Mouse (Mus musculus) myocyte (in vitro differentiated cells): ENCODE results near the gene Prss29. TPM values are rescaled to one million over a fixed set of nuclear protein-coding genes. Genes with fewer than 3 reads are reported as not detected.
A peak's percentile ranks its signal among the peaks of the same experiment; 100 is the strongest.

ENCODE experiments used
- H3K27me3 ChIP-seq: one replicate; pipeline ENCODE4 v1.6.1; 2011; ENCODE audit not compliant: control insufficient read depth, insufficient read depth, insufficient read length
- H3K36me3 ChIP-seq: one replicate; pipeline ENCODE4 v1.6.1; 2011; ENCODE audit not compliant: control insufficient read depth, insufficient read depth
- H3K4me2 ChIP-seq: one replicate; pipeline ENCODE4 v1.6.1; 2011; ENCODE audit warnings: low read depth, control low read depth
- H3K4me3 ChIP-seq: one replicate; pipeline ENCODE4 v1.5.1; 2011; ENCODE audit warnings: mild to moderate bottlenecking, control low read depth, moderate library complexity
- H3K79me2 ChIP-seq: one replicate; pipeline ENCODE4 v1.6.1; 2011; ENCODE audit not compliant: control insufficient read depth, insufficient read depth
- H3ac ChIP-seq: one replicate; pipeline ENCODE4 v1.6.1; 2011; ENCODE audit not compliant: control insufficient read depth, insufficient read length
- CEBPB ChIP-seq: IDR thresholded peaks from 2 replicates; pipeline ENCODE4 v1.6.1; 2011; ENCODE audit warnings: mild to moderate bottlenecking, moderate library complexity; ENCODE audit not compliant: poor library complexity, insufficient read depth, severe bottlenecking
- E2F4 ChIP-seq: IDR thresholded peaks from one replicate; pipeline ENCODE4 v1.6.1; 2011; ENCODE audit warnings: mild to moderate bottlenecking, control low read depth, moderate library complexity; ENCODE audit not compliant: insufficient read depth
- MAX ChIP-seq: IDR thresholded peaks from one replicate; pipeline ENCODE4 v1.6.1; 2011; ENCODE audit warnings: low read depth, mild to moderate bottlenecking, control low read depth
- MYOD1 ChIP-seq, 3 experiments: IDR thresholded peaks; one replicate each; pipeline ENCODE4 v1.6.1; 2011; ENCODE audit warnings: control low read depth in 2 of 3, low read depth in 2 of 3, mild to moderate bottlenecking in 2 of 3, moderate library complexity in 1 of 3; ENCODE audit not compliant: insufficient read length in 2 of 3, control insufficient read depth in 1 of 3
- MYOG ChIP-seq, 3 experiments: IDR thresholded peaks; one replicate each; pipeline ENCODE4 v1.6.1; 2011; ENCODE audit warnings: control low read depth in 2 of 3, low read depth in 2 of 3, mild to moderate bottlenecking in 2 of 3; ENCODE audit not compliant: insufficient read length in 2 of 3, control insufficient read depth in 1 of 3, insufficient read depth in 1 of 3
- POLR2A ChIP-seq: IDR thresholded peaks from one replicate; pipeline ENCODE4 v1.6.1; 2011; ENCODE audit warnings: low read depth, mild to moderate bottlenecking, control low read depth, moderate library complexity; ENCODE audit not compliant: insufficient read length
- POLR2AphosphoS2 ChIP-seq: IDR thresholded peaks from one replicate; pipeline ENCODE4 v1.6.1; 2011; ENCODE audit warnings: low read depth, control low read depth; ENCODE audit not compliant: insufficient read length
- REST ChIP-seq: IDR thresholded peaks from one replicate; pipeline ENCODE4 v1.6.1; 2011; ENCODE audit warnings: mild to moderate bottlenecking, control low read depth, moderate library complexity; ENCODE audit not compliant: insufficient read depth, insufficient read length
- SRF ChIP-seq: IDR thresholded peaks from one replicate; pipeline ENCODE4 v1.6.1; 2011; ENCODE audit warnings: low read depth; ENCODE audit not compliant: control insufficient read depth, insufficient read length
- TCF12 ChIP-seq: IDR thresholded peaks from one replicate; pipeline ENCODE4 v1.6.1; 2011; ENCODE audit warnings: mild to moderate bottlenecking, control low read depth; ENCODE audit not compliant: poor library complexity, insufficient read depth, severe bottlenecking
- TCF3 ChIP-seq: IDR thresholded peaks from one replicate; pipeline ENCODE4 v1.6.1; 2011; ENCODE audit warnings: low read depth, control low read depth; ENCODE audit not compliant: insufficient read length
- USF1 ChIP-seq: IDR thresholded peaks from one replicate; pipeline ENCODE4 v1.6.1; 2011; ENCODE audit warnings: low read depth, mild to moderate bottlenecking, control low read depth, moderate library complexity
- polyA plus RNA-seq: library from polyadenylated mRNA; unstranded; fragments of >200 nt; fragmentation: generic; extraction: Trizol; gene quantifications from one replicate; pipeline ENCODE4 v1.2.1, GENCODE M21; 2012; ENCODE audit warnings: missing spikeins

Gene Prss29
- polyA plus RNA-seq, 1 experiment, result not detected

DNA sequence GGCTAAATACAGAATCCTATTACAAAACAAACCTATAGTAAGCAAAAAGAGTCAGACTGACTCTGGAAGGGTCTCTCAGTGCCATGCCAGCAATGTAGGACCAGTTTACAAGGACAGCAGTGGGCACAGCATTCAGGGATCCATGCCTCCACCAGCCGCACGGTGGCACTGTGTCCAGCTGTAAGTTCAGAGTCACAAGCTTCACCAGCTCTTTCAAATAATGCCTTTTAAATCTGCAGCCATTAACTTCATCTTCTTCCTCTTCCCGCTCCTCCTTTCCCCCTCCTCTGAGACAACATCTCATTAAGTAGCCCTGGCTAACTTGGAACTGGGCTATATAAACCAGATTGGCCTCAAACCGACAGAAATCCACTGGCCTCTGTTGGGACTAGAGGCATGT is 29.6 kb upstream of the Prss29 start:
- Histone ChIP-seq H3K27me3 (peaks cover 13% of the 10 kb centered on the region), H3K79me2 (no peaks in the 10 kb centered on the region), H3K4me3 (no peak overlapping the region), H3ac (no peak overlapping the region), H3K36me3 (no peaks in the 10 kb centered on the region), H3K4me2 (no peak overlapping the region)
- no peak for TF ChIP-seq REST
- TF ChIP-seq TCF12, result no peak
- TF ChIP-seq E2F4, result no peak
- no peak for TF ChIP-seq CEBPB
- no peak for TF ChIP-seq MYOD1 (IDR thresholded peaks at IDR 0.05; ENCODE audit: control insufficient read depth in 1 of 3, insufficient read length in 2 of 3, low read depth in 2 of 3)

GRCm38 (mm10) chr17:25290411-25290810 is 28.0 kb upstream of the Prss29 start:
- TF ChIP-seq CEBPB (no peak), USF1 (no peak), E2F4 (no peak), TCF12 (no peak), POLR2A (no peak), REST (no peak), MAX (no peak), SRF (no peak)
- no peaks in the 10 kb centered on the region for H3K79me2 ChIP-seq
- H3K27me3 ChIP-seq, result peaks cover 13% of the 10 kb centered on the region
- no peak overlapping the region for H3K4me2 ChIP-seq
- H3K36me3 ChIP-seq, result no peaks in the 10 kb centered on the region
- no peak overlapping the region for H3ac ChIP-seq
- no peak overlapping the region for H3K4me3 ChIP-seq

- Histone ChIP-seq H3ac (no peak overlapping the region), H3K27me3 (peaks cover 33% of the 10 kb centered on the region), H3K79me2 (no peaks in the 10 kb centered on the region), H3K4me2 (no peak overlapping the region), H3K4me3 (no peak overlapping the region), H3K36me3 (no peaks in the 10 kb centered on the region)
- no peak for TF ChIP-seq CEBPB
- TF ChIP-seq SRF, result no peak
- TF ChIP-seq MYOG (IDR thresholded peaks at IDR 0.05; ENCODE audit: control insufficient read depth in 1 of 3, insufficient read depth in 1 of 3, insufficient read length in 2 of 3, low read depth in 2 of 3), result no peak
- TF ChIP-seq USF1, result no peak
- no peak for TF ChIP-seq MYOD1 (IDR thresholded peaks at IDR 0.05; ENCODE audit: control insufficient read depth in 1 of 3, insufficient read length in 2 of 3, low read depth in 2 of 3)
- no peak for TF ChIP-seq REST
- TF ChIP-seq POLR2A, result no peak
Measured at GRCm38 (mm10) chr17:25293495-25293894, 25.0 kb upstream of the Prss29 start.

GRCm38 (mm10) chr17:25294111-25294510 is 24.3 kb upstream of the Prss29 start:
- no peak for TF ChIP-seq REST
- peak in 1 of 3 experiments; percentile 44 for TF ChIP-seq MYOG (IDR thresholded peaks at IDR 0.05; ENCODE audit: control insufficient read depth in 1 of 3, insufficient read depth in 1 of 3, insufficient read length in 2 of 3, low read depth in 2 of 3)
- TF ChIP-seq MAX, result no peak
- no peak for TF ChIP-seq TCF3
- peak in 2 of 3 experiments; percentile 75 to 77 for TF ChIP-seq MYOD1 (IDR thresholded peaks at IDR 0.05; ENCODE audit: control insufficient read depth in 1 of 3, insufficient read length in 2 of 3, low read depth in 2 of 3)
- no peak overlapping the region for H3ac ChIP-seq
- no peaks in the 10 kb centered on the region for H3K36me3 ChIP-seq
- no peak overlapping the region for H3K4me3 ChIP-seq
- peaks cover 40% of the 10 kb centered on the region for H3K27me3 ChIP-seq
- no peak overlapping the region for H3K4me2 ChIP-seq
- no peaks in the 10 kb centered on the region for H3K79me2 ChIP-seq

- H3ac ChIP-seq, result no peak within 1 kb of the TSS
- H3K4me3 ChIP-seq, result no peak within 1 kb of the TSS
- no peak within 1 kb of the TSS for H3K4me2 ChIP-seq
- no peak for TF ChIP-seq TCF12
- TF ChIP-seq SRF, result no peak
- TF ChIP-seq POLR2A, result no peak
- TF ChIP-seq REST, result no peak
- TF ChIP-seq TCF3, result no peak
- TF ChIP-seq E2F4, result no peak
- TF ChIP-seq CEBPB, result no peak
- TF ChIP-seq MYOD1 (IDR thresholded peaks at IDR 0.05; ENCODE audit: control insufficient read depth in 1 of 3, insufficient read length in 2 of 3, low read depth in 2 of 3), result no peak
- TF ChIP-seq MAX, result no peak
- TF ChIP-seq POLR2AphosphoS2, result no peak
- TF ChIP-seq MYOG (IDR thresholded peaks at IDR 0.05; ENCODE audit: control insufficient read depth in 1 of 3, insufficient read depth in 1 of 3, insufficient read length in 2 of 3, low read depth in 2 of 3), result no peak
- TF ChIP-seq USF1, result no peak
- H3K27me3 ChIP-seq, result peaks cover 50% of the 10 kb centered on the region
- no peaks in the 10 kb centered on the region for H3K36me3 ChIP-seq
- no peaks in the 10 kb centered on the region for H3K79me2 ChIP-seq
Measured at GRCm38 (mm10) chr17:25298094-25298493, 20.4 kb upstream of the Prss29 start, which contains the start of gene Prss34. Gene Prss34 (plus strand): TSS chr17:25298394.
